Mouse (Mus musculus): ENCODE data around the gene Siglec1.
"Not testable (repeated sequence)": the region's sequence is repeated elsewhere in the genome, so short reads cannot be mapped to it uniquely, and the experiment has no call there.

Gene Siglec1

GRCm38 (mm10) chr2:131052862-131053418, 33.6 kb downstream of the Siglec1 start:
- DNase-seq (ENCODE audit: low spot score in 2 of 2), result no peak

- DNase-seq (ENCODE audit: low spot score in 2 of 2), result no peak
Measured at GRCm38 (mm10) chr2:131052043-131052442, 34.5 kb downstream of the Siglec1 start.

GRCm38 (mm10) chr2:131046025-131046424, 40.5 kb downstream of the Siglec1 start:
- no peak for DNase-seq (ENCODE audit: low spot score in 2 of 2)

- DNase-seq (ENCODE audit: low spot score in 2 of 2), result no peak
Measured at GRCm38 (mm10) chr2:131044989-131045720, 41.4 kb downstream of the Siglec1 start.

GRCm38 (mm10) chr2:131044354-131044852, 42.2 kb downstream of the Siglec1 start:
- DNase-seq (ENCODE audit: low spot score in 2 of 2), result no peak

- DNase-seq (ENCODE audit: low spot score in 2 of 2), result no peak
Measured at GRCm38 (mm10) chr2:131042988-131043387, 43.6 kb downstream of the Siglec1 start, which contains the start of gene Gfra4. Gfra4 (minus strand) TSS chr2:131043088.

GRCm38 (mm10) chr2:131040854-131041825, 45.4 kb downstream of the Siglec1 start:
- no peak for DNase-seq (ENCODE audit: low spot score in 2 of 2)

GRCm38 (mm10) chr2:131038675-131039074, 47.9 kb downstream of the Siglec1 start:
- DNase-seq (ENCODE audit: low spot score in 2 of 2), result no peak

DNA sequence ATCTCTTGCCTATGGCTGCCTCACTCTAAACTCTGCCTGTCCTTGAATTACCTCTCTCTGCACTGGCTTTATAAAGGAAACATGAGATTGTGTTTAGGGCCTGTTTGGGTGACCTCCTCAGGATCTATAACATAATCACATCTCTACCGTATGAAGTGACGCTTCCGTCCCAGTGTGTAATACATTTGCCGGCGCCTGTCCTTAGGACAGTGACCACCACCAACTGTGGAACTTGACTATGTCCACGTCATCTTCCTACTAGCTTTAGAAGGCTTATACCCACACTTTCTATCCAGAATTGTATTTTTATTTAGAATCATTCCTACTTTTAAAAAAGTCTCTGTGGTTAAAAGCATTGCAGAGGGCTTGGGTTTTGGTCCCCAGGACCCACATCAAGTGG, 48.4 kb downstream of the Siglec1 start:
- no peak for DNase-seq (ENCODE audit: low spot score in 2 of 2)

DNA sequence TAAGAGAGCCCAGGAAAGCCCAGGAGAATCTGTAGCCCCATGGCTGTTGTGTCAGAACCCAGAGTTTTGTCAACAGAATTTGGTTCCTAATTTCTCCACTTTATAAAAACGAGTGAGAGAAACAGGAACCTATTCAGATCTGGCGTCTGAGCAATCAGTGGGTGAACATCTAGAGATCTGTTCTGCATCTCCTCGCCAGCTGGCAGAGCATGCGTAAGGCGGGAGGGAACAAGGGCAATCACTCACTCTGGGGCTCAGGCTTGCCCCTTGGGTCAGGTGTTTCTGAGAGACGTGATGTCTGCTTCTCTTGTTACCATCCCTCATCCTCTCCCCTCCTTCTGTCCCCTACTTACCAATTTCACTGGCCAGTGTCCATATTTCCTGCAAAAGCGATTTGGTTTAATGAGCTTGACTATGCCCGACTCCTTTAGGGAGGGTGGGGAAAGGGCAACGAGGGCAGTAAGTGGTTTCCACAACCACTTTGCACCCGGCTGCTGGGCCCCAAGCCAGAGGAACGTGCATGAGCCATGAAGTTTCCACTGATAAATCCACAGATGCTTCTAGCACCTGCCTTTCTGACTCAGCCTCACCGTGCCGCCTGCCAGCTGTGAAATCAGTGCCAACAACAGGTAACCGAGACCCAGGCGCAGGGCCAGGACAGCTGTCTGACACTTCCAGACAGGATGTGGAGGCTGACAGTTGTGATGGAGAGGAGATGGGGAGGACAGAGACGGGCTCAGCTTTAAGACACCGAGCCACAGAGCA, 49.2 kb downstream of the Siglec1 start:
- peak in 1 of 2 experiments; percentile 63 for DNase-seq (ENCODE audit: low spot score in 2 of 2)

- DNase-seq (ENCODE audit: low spot score in 2 of 2), result no peak
Measured at GRCm38 (mm10) chr2:131036757-131037156, 49.8 kb downstream of the Siglec1 start.

DNA sequence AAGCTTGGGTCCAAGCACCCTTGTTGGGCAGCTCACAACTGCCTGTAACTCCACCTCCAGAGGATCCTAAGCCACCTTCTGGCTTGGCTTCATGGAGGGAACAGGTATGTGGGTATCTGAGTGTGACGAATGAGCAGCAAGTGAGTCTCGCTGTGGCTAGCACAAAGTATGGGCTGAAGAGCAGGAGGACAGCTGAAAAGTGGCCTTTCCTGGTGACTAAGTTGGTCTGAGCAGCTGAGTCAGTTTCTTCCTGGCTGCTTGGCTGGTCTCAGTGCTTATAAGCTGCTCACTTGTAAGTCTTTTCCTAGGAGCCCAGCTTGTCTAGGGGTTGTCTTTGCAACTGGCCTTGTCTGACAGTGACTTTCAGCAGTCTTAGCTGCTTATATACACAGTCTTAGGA, 50.2 kb downstream of the Siglec1 start:
- no peak for DNase-seq (ENCODE audit: low spot score in 2 of 2)

GRCm38 (mm10) chr2:131031406-131031805, 55.2 kb downstream of the Siglec1 start:
- DNase-seq (ENCODE audit: low spot score in 2 of 2), result not testable (repeated sequence)

- DNase-seq (ENCODE audit: low spot score in 2 of 2), result no peak
Measured at GRCm38 (mm10) chr2:131030998-131031397, 55.6 kb downstream of the Siglec1 start.

DNA sequence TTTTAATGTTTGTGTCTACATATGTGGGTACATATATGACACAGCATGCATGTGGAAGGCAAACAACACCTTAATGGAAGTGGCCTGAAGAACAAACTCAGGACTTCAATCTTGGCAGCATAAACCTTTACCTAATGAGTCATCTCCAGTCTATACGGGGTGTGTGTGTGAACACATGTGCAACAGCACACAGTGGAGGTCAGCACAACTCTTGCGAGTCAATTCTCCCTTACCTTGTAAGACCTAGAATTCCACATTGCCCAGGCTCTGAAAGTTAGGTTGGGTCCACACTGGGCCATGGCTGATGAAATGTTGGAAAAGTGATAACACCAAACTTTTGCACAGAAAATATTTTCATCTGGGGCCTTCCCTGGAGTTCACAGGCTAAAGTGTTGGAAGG, 56.0 kb downstream of the Siglec1 start:
- DNase-seq (ENCODE audit: low spot score in 2 of 2), result no peak

- peak; percentile 30 to 44 for DNase-seq (ENCODE audit: low spot score in 2 of 2)
Measured at GRCm38 (mm10) chr2:131029065-131029935, 57.3 kb downstream of the Siglec1 start.

- DNase-seq (ENCODE audit: low spot score in 2 of 2), result no peak
Measured at GRCm38 (mm10) chr2:131026941-131027340, 59.6 kb downstream of the Siglec1 start.

DNA sequence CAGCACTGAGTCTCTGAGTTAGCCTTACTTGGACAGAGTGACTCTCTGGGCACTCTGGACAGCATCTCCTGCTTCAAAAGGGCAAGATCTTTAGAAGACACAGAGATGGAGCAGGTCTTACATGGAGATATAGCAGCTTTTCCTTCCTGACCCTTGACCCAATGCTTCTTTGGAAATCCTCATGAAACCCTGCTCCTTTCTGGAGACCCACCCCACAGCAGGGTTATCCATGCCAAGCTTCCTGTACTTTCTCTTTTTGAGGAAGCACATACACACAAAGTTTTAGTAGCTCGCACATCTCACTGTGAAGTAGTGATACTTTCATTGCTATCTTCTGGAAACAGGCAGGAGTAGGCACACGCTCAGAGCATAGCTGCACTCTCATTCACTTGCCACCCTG, 61.3 kb downstream of the Siglec1 start:
- no peak for DNase-seq (ENCODE audit: low spot score in 2 of 2)

Measured in heart, adult 9 months (tissue).